Mouse (Mus musculus): ENCODE data around the gene Ano9. TPM values are rescaled to one million over a fixed set of nuclear protein-coding genes. Genes with fewer than 3 reads are reported as not detected.

Gene Ano9
- total RNA-seq, 2 experiments from 2014 or later = not detected

- Histone ChIP-seq H3K27ac (peak overlapping the region; percentile 89; the same call in 1 of the 2 replicates), H3K4me3 (no peak overlapping the region)
- TF ChIP-seq CTCF (IDR thresholded peaks at IDR 0.05) = peak; percentile 56
- intact Hi-C loops (cut with DNase I) = loop anchor here (5.0 kb wide), 1 partner anchor 100 kb away; the partner anchor contains the start of gene Rnh1
- DNase-seq (ENCODE audit: extremely low spot score in 1 of 2, low spot score in 2 of 2) = no peak
Measured at GRCm38 (mm10) chr7:141072017-141072745, 45.4 kb downstream of the Ano9 start.

- peak overlapping the region; percentile 42 for H3K4me3 ChIP-seq
- DNase-seq (ENCODE audit: extremely low spot score in 1 of 2, low spot score in 2 of 2) = peak; percentile 74 to 81
- peak; percentile 79 for TF ChIP-seq CTCF (IDR thresholded peaks at IDR 0.05)
- peak overlapping the region; percentile 89 for H3K27ac ChIP-seq
- intact Hi-C loops (cut with DNase I) = loop anchor here (5.0 kb wide), 1 partner anchor 102 kb away; the partner anchor contains the start of gene Rnh1
Measured at GRCm38 (mm10) chr7:141070058-141070862, 47.3 kb downstream of the Ano9 start.

GRCm38 (mm10) chr7:141068351-141068750 lies 49.3 kb downstream of the Ano9 start:
- Histone ChIP-seq H3K27ac (no peak overlapping the region), H3K4me3 (no peak overlapping the region)
- no peak for DNase-seq (ENCODE audit: extremely low spot score in 1 of 2, low spot score in 2 of 2)
- intact Hi-C loops (cut with DNase I) = no loop called here
- TF ChIP-seq CTCF (IDR thresholded peaks at IDR 0.05) = no peak

- DNase-seq (ENCODE audit: extremely low spot score in 1 of 2, low spot score in 2 of 2) = no peak
- intact Hi-C loops (cut with DNase I) = no loop called here
- no peak for TF ChIP-seq CTCF (IDR thresholded peaks at IDR 0.05)
- no peak overlapping the region for H3K4me3 ChIP-seq
- no peak overlapping the region for H3K27ac ChIP-seq
Measured at GRCm38 (mm10) chr7:141064576-141064975, 53.0 kb downstream of the Ano9 start.

- DNase-seq (ENCODE audit: extremely low spot score in 1 of 2, low spot score in 2 of 2) = no peak
- Histone ChIP-seq H3K27ac (no peak overlapping the region), H3K4me3 (no peak overlapping the region)
- intact Hi-C loops (cut with DNase I) = no loop called here
- no peak for TF ChIP-seq CTCF (IDR thresholded peaks at IDR 0.05)
Measured at GRCm38 (mm10) chr7:141064175-141064574, 53.4 kb downstream of the Ano9 start.

- TF ChIP-seq CTCF (IDR thresholded peaks at IDR 0.05) = no peak
- DNase-seq (ENCODE audit: extremely low spot score in 1 of 2, low spot score in 2 of 2) = no peak
- Histone ChIP-seq H3K4me3 (no peak overlapping the region), H3K27ac (peak overlapping the region; percentile 3; the same call in 1 of the 2 replicates)
- intact Hi-C loops (cut with DNase I) = no loop called here
Measured at GRCm38 (mm10) chr7:141063353-141063752, 54.3 kb downstream of the Ano9 start.

- intact Hi-C loops (cut with DNase I) = no loop called here
- DNase-seq (ENCODE audit: extremely low spot score in 1 of 2, low spot score in 2 of 2) = no peak
- peak overlapping the region; percentile 94; the same call in 1 of the 2 replicates for H3K27ac ChIP-seq
- H3K4me3 ChIP-seq = peak overlapping the region; percentile 84
- no peak for TF ChIP-seq CTCF (IDR thresholded peaks at IDR 0.05)
Measured at GRCm38 (mm10) chr7:141062525-141062924, 55.1 kb downstream of the Ano9 start.

GRCm38 (mm10) chr7:141061269-141061692 lies 56.3 kb downstream of the Ano9 start:
- no peak for DNase-seq (ENCODE audit: extremely low spot score in 1 of 2, low spot score in 2 of 2)
- intact Hi-C loops (cut with DNase I) = no loop called here
- Histone ChIP-seq H3K27ac (peak overlapping the region; percentile 94), H3K4me3 (peak overlapping the region; percentile 84)
- TF ChIP-seq CTCF (IDR thresholded peaks at IDR 0.05) = no peak

GRCm38 (mm10) chr7:141060426-141061242 lies 57.0 kb downstream of the Ano9 start, which contains the start of gene B4galnt4:
B4galnt4 (plus strand) TSS chr7:141061104.
- intact Hi-C loops (cut with DNase I) = no loop called here

GRCm38 (mm10) chr7:141059929-141060328 lies 57.7 kb downstream of the Ano9 start:
- Histone ChIP-seq H3K4me3 (peak overlapping the region; percentile 84), H3K27ac (peak overlapping the region; percentile 86)
- no peak for DNase-seq (ENCODE audit: extremely low spot score in 1 of 2, low spot score in 2 of 2)
- TF ChIP-seq CTCF (IDR thresholded peaks at IDR 0.05) = no peak
- intact Hi-C loops (cut with DNase I) = no loop called here

More at GRCm38 (mm10) chr7:141060426-141061242, 57.0 kb downstream of the Ano9 start, which contains the start of gene B4galnt4:
- peak; percentile 91 to 92 for DNase-seq (ENCODE audit: extremely low spot score in 1 of 2, low spot score in 2 of 2)
- H3K27ac ChIP-seq = peak within 1 kb of the TSS; percentile 94
- peak within 1 kb of the TSS; percentile 84 for H3K4me3 ChIP-seq
- no peak for TF ChIP-seq CTCF (IDR thresholded peaks at IDR 0.05)

All from left cerebral cortex, adult 2 months (tissue).